Mouse (Mus musculus): ENCODE measurements at regions not wholly inside any gene's neighbourhood (a gene's known extent, or its start where the extent isn't known, plus 50 kb on each side); places are given as distances from the start of the nearest gene placed in this dataset.

DNA sequence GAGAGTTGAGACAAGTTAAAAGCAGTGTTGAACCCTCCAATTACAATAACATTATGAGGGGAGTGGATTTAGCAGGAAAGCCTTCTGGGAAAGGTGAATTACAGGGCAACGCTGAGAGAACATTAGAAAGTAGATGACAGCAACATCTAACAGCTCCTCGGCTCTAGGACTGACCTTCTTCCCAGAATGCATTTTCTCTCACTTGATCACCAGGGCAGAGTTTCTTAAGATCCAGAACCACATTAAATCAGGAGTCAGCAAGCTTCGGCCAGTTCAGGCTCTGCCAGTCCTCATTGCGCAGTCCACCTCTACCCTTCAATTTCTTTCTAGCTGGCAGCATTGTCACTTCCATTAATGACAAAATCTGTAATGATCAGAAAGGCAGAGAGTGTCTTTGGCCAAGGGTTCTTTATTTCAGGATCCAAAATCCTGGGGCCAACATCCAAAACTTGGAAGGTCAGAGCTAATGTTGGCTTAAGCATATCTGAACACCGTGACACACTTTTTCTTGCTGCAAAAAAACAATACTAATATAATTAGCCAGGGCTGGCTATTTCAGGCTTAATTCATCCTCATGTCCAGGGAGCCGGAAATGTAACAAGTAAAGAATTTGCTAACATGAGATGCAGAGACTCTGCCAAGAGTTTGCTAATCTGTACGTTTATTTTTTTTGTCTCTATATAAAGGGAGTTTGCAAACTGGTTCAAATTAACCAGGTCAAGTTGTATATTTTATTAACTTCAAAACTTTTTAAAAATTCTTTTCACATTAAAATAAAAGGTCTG lies 483.8 kb downstream of the Meis1 start:
- no peaks in the 10 kb centered on the region for H3K9me3 ChIP-seq
- no peaks in the 10 kb centered on the region for H3K27me3 ChIP-seq (replicated peaks)
- TF ChIP-seq FLI1 (IDR thresholded peaks at IDR 0.05; ENCODE audit: low read length) (no peak), GATA1 (IDR thresholded peaks at IDR 0.05; ENCODE audit: borderline replicate concordance, low read length) (no peak)
- H3K4me1 ChIP-seq, result no peaks in the 10 kb centered on the region
- no peaks in the 10 kb centered on the region for H3K36me3 ChIP-seq (replicated peaks; ENCODE audit: low read length)
- no peak overlapping the region for H3K4me3 ChIP-seq (replicated peaks)

DNA sequence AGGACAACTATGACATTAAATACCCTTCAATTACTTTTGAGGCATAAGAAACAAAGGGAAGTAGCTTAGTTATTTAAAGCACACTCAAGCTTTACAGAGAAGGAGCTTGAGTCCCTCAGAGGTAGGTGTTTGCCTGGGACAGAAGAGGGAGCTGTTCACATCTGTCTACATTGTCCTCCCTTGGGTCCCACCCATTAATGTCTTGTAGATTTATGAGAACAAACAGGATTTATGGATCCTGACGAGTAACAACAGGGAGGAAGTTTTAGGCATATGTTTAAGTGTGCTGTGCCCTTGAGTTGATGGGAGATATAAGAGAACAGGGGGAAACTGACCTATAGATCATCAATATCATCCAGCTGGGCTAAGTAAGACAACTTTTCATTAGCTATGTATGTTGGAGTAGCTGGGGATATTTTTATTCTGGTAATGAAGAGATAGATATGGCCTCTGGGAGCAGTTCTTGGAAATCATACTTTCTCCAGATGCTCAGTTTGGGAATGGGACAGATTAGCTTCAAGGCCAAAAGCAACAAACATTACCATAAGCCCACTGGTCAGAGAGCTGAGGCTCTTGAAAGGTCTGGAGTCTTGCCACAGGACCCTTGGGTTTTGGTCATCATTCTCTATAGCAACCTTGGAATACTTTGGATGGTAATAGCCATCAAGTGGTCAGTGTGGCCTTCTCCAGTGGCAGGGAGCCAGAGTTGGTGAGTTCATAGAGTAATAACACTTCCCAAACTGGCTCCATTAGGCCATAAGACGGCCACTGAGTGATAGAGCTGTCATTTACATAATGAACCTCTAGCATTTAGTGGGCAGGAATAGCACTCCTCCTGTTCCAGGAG lies 487.3 kb downstream of the Meis1 start:
- no peaks in the 10 kb centered on the region for H3K36me3 ChIP-seq (replicated peaks; ENCODE audit: low read length)
- TF ChIP-seq FLI1 (IDR thresholded peaks at IDR 0.05; ENCODE audit: low read length), result no peak
- no peak for TF ChIP-seq GATA1 (IDR thresholded peaks at IDR 0.05; ENCODE audit: borderline replicate concordance, low read length)
- H3K4me1 ChIP-seq, result no peaks in the 10 kb centered on the region

DNA sequence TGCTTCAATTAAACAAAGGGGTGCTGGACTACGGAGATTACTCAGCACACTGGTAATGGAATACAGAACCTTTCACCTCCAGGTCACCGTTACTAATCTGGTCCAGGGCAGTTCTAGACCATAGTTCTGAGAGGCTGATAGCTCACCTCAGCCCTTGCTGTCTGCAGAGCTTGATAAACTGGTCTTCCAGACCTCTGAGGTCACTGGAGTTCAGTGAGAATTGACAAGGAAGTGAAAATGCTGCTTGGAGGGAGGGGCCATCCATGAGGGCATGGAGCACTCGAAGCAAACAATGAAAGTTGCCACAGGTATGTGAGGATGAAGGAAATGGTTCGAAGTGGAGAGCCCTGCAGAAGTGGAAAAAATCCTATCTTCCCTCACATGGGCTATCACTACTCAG lies 490.2 kb downstream of the Meis1 start:
- Histone ChIP-seq H3K4me1 (no peaks in the 10 kb centered on the region), H3K9me3 (no peaks in the 10 kb centered on the region), H3K27me3 (replicated peaks) (no peaks in the 10 kb centered on the region), H3K4me3 (replicated peaks) (no peak overlapping the region), H3K36me3 (replicated peaks; ENCODE audit: low read length) (no peaks in the 10 kb centered on the region)
- TF ChIP-seq FLI1 (IDR thresholded peaks at IDR 0.05; ENCODE audit: low read length), result no peak
- no peak for TF ChIP-seq GATA1 (IDR thresholded peaks at IDR 0.05; ENCODE audit: borderline replicate concordance, low read length)

More for the DNA sequence above, 487.3 kb downstream of the Meis1 start:
- Histone ChIP-seq H3K9me3 (no peaks in the 10 kb centered on the region), H3K27me3 (replicated peaks) (no peaks in the 10 kb centered on the region), H3K4me3 (replicated peaks) (no peak overlapping the region)

DNA sequence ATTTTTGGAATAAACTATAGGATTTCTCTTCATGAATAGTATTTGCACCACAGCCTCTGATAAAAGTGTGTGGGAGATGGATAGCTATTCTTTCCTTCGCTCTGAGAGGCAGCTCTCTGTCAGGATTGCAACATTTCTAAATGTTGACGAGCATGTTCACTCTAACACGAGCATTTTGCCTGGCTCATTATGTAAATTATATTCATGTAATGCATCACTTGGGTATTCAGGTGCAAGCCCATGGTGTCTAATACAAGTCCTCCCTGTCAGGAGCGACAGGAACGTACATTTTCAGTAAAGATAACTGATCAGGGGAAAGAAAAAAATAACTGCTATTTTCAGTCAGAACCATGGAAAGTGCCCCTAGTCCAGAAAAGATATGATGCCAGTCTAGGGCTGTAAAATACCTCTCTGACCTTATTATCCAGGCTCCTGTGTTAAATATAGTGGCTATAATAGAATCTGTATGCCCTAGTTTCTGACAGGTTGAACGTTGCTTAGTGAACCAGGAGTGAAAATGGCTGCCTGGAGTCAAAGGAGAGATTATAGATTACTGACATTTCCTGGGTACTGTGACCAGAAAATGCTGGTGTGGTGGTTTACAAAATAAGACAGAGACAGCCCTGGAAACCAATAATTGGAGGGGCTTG lies 523.6 kb downstream of the Meis1 start:
- H3K4me1 ChIP-seq, result no peaks in the 10 kb centered on the region
- no peaks in the 10 kb centered on the region for H3K36me3 ChIP-seq (replicated peaks; ENCODE audit: low read length)
- H3K27me3 ChIP-seq (replicated peaks), result no peaks in the 10 kb centered on the region
- no peak overlapping the region for H3K4me3 ChIP-seq (replicated peaks)
- no peaks in the 10 kb centered on the region for H3K9me3 ChIP-seq
- TF ChIP-seq GATA1 (IDR thresholded peaks at IDR 0.05; ENCODE audit: borderline replicate concordance, low read length) (no peak), FLI1 (IDR thresholded peaks at IDR 0.05; ENCODE audit: low read length) (no peak)

DNA sequence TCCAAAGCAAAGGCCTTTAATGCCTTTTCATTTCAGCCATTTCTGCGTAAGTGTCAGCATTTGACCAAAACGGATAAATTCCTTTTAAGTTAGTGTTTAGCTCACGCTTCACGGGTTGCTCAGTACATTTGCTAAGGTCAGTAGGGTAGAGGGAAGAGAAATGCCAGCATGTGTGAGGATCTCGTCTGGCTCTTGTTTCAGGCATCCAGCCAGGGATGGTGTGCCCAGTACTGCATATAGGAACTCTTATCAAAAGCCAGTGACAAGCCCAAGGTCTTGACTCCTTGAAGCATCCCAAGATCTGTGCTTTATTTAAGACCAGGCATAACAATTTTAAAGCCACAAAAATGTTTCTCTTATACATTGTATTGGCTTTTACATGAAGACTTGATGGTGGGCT lies 524.8 kb downstream of the Meis1 start:
- no peaks in the 10 kb centered on the region for H3K36me3 ChIP-seq (replicated peaks; ENCODE audit: low read length)
- H3K4me3 ChIP-seq (replicated peaks), result no peak overlapping the region
- TF ChIP-seq GATA1 (IDR thresholded peaks at IDR 0.05; ENCODE audit: borderline replicate concordance, low read length) (no peak), FLI1 (IDR thresholded peaks at IDR 0.05; ENCODE audit: low read length) (no peak)
- H3K27me3 ChIP-seq (replicated peaks), result no peaks in the 10 kb centered on the region
- H3K4me1 ChIP-seq, result no peaks in the 10 kb centered on the region
- no peaks in the 10 kb centered on the region for H3K9me3 ChIP-seq

- no peaks in the 10 kb centered on the region for H3K36me3 ChIP-seq (replicated peaks; ENCODE audit: low read length)
- H3K4me3 ChIP-seq (replicated peaks), result no peak overlapping the region
- no peaks in the 10 kb centered on the region for H3K9me3 ChIP-seq
- TF ChIP-seq FLI1 (IDR thresholded peaks at IDR 0.05; ENCODE audit: low read length), result no peak
- no peak for TF ChIP-seq GATA1 (IDR thresholded peaks at IDR 0.05; ENCODE audit: borderline replicate concordance, low read length)
- no peaks in the 10 kb centered on the region for H3K4me1 ChIP-seq
- H3K27me3 ChIP-seq (replicated peaks), result no peaks in the 10 kb centered on the region
These were observed 525.7 kb downstream of the Meis1 start for GRCm38 (mm10) chr11:18493086-18493485.

DNA sequence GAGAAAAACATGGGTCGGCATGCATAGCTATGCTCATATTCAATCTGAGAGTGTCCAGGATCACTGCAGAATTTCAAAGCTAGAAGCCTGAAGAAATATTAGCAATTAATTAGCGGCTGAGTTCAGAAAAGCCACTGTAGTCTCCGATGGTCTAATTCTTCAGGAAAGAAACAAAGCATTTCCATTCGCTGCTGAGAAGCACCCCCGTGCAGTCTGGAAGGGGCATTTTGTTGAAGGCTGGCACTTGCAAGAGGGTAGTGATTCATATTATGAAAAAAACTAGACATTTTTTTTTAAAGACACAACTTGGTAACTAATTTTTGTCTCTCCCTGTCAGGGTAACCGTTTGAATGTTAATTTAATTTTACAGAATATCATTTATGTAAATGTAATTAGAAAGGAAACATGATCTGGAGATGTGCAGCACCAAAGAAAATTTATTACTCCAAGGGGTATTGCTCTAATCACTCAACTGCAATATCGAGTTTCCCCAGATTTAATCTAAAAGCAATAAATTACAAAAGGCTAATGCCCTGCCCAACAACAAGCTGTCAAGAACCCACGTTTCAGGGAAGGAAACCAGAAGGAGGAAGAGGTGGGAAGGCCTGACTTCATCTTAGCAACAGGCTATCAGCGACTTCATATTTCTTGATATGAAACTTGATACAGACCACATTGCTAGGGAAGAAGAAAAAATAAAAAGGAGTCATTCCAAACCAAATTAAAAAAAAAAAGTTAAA lies 529.1 kb downstream of the Meis1 start:
- Histone ChIP-seq H3K4me3 (replicated peaks) (no peak overlapping the region), H3K9me3 (no peaks in the 10 kb centered on the region), H3K36me3 (replicated peaks; ENCODE audit: low read length) (no peaks in the 10 kb centered on the region), H3K4me1 (no peaks in the 10 kb centered on the region), H3K27me3 (replicated peaks) (no peaks in the 10 kb centered on the region)
- TF ChIP-seq GATA1 (IDR thresholded peaks at IDR 0.05; ENCODE audit: borderline replicate concordance, low read length) (no peak), FLI1 (IDR thresholded peaks at IDR 0.05; ENCODE audit: low read length) (no peak)

DNA sequence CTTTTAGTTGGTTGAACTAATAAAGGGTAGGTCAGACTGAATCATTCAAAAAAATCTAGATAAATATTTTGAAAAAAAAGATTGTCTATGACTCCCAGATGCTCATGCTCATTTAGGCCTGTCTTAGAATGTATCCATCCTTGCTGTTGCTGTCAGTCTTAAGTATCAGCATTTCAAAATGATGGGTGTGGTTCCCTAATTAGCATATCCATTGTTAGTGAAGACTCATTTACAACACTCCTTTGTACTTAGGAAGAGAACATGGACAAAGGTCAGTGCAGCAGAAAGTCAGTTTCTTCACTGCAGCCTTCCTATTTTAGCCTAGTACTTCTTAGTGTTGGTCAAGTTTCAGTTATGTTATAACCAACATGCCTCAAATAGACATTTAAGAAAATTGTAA lies 525.2 kb upstream of the Etaa1 start:
- Histone ChIP-seq H3K4me1 (no peaks in the 10 kb centered on the region), H3K27me3 (replicated peaks) (no peaks in the 10 kb centered on the region), H3K9me3 (no peaks in the 10 kb centered on the region), H3K4me3 (replicated peaks) (no peak overlapping the region), H3K36me3 (replicated peaks; ENCODE audit: low read length) (no peaks in the 10 kb centered on the region)
- no peak for TF ChIP-seq GATA1 (IDR thresholded peaks at IDR 0.05; ENCODE audit: borderline replicate concordance, low read length)
- no peak for TF ChIP-seq FLI1 (IDR thresholded peaks at IDR 0.05; ENCODE audit: low read length)

GRCm38 (mm10) chr11:18451271-18451670 lies 497.6 kb upstream of the Etaa1 start:
- no peaks in the 10 kb centered on the region for H3K9me3 ChIP-seq
- no peaks in the 10 kb centered on the region for H3K36me3 ChIP-seq (replicated peaks; ENCODE audit: low read length)
- no peak overlapping the region for H3K4me3 ChIP-seq (replicated peaks)
- H3K4me1 ChIP-seq, result no peaks in the 10 kb centered on the region
- no peak for TF ChIP-seq GATA1 (IDR thresholded peaks at IDR 0.05; ENCODE audit: borderline replicate concordance, low read length)
- no peak for TF ChIP-seq FLI1 (IDR thresholded peaks at IDR 0.05; ENCODE audit: low read length)
- no peaks in the 10 kb centered on the region for H3K27me3 ChIP-seq (replicated peaks)

Data from megakaryocyte, embryonic 14.5 days (primary cell).